Mouse (Mus musculus) spleen, adult 2 months (tissue): ENCODE measurements around the gene Rab27a.

Experiments used
- CTCF ChIP-seq: fragments of 200-500 bp; IDR thresholded peaks from 2 replicates; pipeline ENCODE4 v1.5.1; 2011; ENCODE audit warnings: mild to moderate bottlenecking, inconsistent platforms; ENCODE audit not compliant: insufficient read depth, insufficient read length, insufficient replicate concordance; ENCODE audit errors: extremely low read depth
- POLR2A ChIP-seq: fragments of 200-500 bp; IDR thresholded peaks from 2 replicates; pipeline ENCODE4 v1.6.1; 2011; ENCODE audit warnings: low read depth, low read length, inconsistent platforms

GRCm38 (mm10) chr9:73130529-73130928, 85.9 kb downstream of the Rab27a start:
- no peak for TF ChIP-seq POLR2A
- no peak for TF ChIP-seq CTCF
